Mouse (Mus musculus) neural tube, embryonic 11.5 days (tissue): ENCODE measurements around the gene Ngfr. TPM values are rescaled to one million over a fixed set of nuclear protein-coding genes. Genes with fewer than 3 reads are reported as not detected.
A peak's percentile ranks its signal among the peaks of the same experiment; 100 is the strongest.

Experiments
- ATAC-seq: fragments of 200-750 bp; cut with Nextera tagmentation; 2 replicates; pipeline ENCODE4 v1.8.0; 2017; ENCODE audit warnings: moderate number of reproducible peaks, mild to moderate bottlenecking, moderate TSS enrichment, moderate library complexity; ENCODE audit not compliant: insufficient read depth, low FRiP score, low TSS enrichment
- DNase-seq: peaks from one replicate; pipeline ENCODE4 v3.0.0-alpha.2; 2015; ENCODE audit warnings: low spot score
- H3K27ac ChIP-seq: fragments of 300-500 bp; sonication (generic); 2 replicates; pipeline ENCODE4 v1.5.1; 2014; ENCODE audit warnings: low read depth, mild to moderate bottlenecking, low read length
- H3K27me3 ChIP-seq: fragments of 300-500 bp; sonication (generic); 2 replicates; pipeline ENCODE4 v1.6.1; 2014; ENCODE audit warnings: mild to moderate bottlenecking, low read length, mixed read lengths; ENCODE audit not compliant: control insufficient read depth, insufficient read depth
- H3K36me3 ChIP-seq: fragments of 300-500 bp; sonication (generic); 2 replicates; pipeline ENCODE4 v1.6.1; 2014; ENCODE audit warnings: mild to moderate bottlenecking, low read length, moderate library complexity, mixed read lengths; ENCODE audit not compliant: control insufficient read depth, insufficient read depth
- H3K4me1 ChIP-seq: fragments of 300-500 bp; sonication (generic); 2 replicates; pipeline ENCODE4 v1.6.1; 2014; ENCODE audit warnings: low read length, mixed read lengths; ENCODE audit not compliant: control insufficient read depth, insufficient read depth
- H3K4me2 ChIP-seq: fragments of 300-500 bp; sonication (generic); 2 replicates; pipeline ENCODE4 v1.6.1; 2014; ENCODE audit warnings: low read depth, mild to moderate bottlenecking, moderate library complexity
- H3K4me3 ChIP-seq: fragments of 300-500 bp; sonication (generic); 2 replicates; pipeline ENCODE4 v1.5.1; 2014; ENCODE audit warnings: low read depth, low read length
- H3K9ac ChIP-seq: fragments of 300-500 bp; sonication (generic); 2 replicates; pipeline ENCODE4 v1.6.1; 2014; ENCODE audit warnings: mild to moderate bottlenecking, low read length
- H3K9me3 ChIP-seq: fragments of 300-500 bp; sonication (generic); 2 replicates; pipeline ENCODE4 v1.6.1; 2016; ENCODE audit warnings: low read length; ENCODE audit not compliant: control insufficient read depth
- WGBS: fragments of 180-500 bp; shearing (Covaris S2); extraction: QIAGEN DNeasy Blood & Tissue Kit; methylation state at CpG from one replicate; pipeline ENCODE4 v1.1.7; 2014; 5-methylcytosine and 5-hydroxymethylcytosine counted together
- polyA plus RNA-seq: library from polyadenylated mRNA; unstranded; fragments of >200 nt; fragmentation: Nextera tagmentation; extraction: Ambion mirVana; gene quantifications from 2 replicates; pipeline ENCODE4 v1.2.1, GENCODE M21; 2014

Gene Ngfr
- polyA plus RNA-seq, 1 experiment from 2014 or later, result 97.6 TPM

DNA sequence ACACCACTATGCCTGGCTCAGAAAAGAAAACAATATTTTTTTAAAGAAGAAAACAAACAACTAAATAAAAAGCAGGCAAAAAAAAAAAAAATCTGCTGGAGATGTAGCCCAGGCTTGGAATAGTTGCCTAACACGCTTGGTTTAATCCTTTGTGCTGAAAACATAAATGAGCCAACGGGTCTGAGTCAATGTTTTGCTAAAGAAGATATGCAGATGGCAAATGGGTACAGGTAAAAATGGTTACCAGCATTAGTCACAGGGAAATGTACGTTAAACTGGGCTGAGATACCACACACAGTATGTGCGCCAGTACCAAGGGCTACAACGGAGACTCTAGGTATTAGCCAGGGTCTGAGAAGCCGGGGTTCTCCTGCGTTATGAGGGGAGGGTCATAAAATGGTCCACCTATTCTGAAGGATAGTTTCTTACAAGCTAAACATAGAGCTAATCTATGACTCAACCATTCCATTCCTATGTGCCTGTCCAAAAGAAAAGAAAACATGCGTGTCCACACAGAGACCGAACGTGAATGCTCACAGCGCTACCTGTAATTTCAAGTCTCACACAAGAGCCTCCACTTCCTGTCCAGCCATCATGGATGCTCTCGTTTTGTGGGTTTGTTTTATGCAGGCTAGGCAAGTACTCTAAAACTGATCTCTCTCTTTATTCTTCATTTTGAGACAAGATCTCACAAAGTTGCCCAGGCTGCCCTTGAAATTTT, 37.1 kb downstream of the Ngfr start:
- Histone ChIP-seq H3K9me3 (no peaks in the 10 kb centered on the region), H3K9ac (no peak overlapping the region), H3K4me3 (no peak overlapping the region), H3K27ac (no peak overlapping the region), H3K36me3 (no peaks in the 10 kb centered on the region), H3K27me3 (no peaks in the 10 kb centered on the region), H3K4me2 (no peak overlapping the region), H3K4me1 (no peaks in the 10 kb centered on the region)
- no peak for ATAC-seq
- no peak for DNase-seq
- WGBS, result 90% methylated on average over 12 of the region's 12 CpGs

DNA sequence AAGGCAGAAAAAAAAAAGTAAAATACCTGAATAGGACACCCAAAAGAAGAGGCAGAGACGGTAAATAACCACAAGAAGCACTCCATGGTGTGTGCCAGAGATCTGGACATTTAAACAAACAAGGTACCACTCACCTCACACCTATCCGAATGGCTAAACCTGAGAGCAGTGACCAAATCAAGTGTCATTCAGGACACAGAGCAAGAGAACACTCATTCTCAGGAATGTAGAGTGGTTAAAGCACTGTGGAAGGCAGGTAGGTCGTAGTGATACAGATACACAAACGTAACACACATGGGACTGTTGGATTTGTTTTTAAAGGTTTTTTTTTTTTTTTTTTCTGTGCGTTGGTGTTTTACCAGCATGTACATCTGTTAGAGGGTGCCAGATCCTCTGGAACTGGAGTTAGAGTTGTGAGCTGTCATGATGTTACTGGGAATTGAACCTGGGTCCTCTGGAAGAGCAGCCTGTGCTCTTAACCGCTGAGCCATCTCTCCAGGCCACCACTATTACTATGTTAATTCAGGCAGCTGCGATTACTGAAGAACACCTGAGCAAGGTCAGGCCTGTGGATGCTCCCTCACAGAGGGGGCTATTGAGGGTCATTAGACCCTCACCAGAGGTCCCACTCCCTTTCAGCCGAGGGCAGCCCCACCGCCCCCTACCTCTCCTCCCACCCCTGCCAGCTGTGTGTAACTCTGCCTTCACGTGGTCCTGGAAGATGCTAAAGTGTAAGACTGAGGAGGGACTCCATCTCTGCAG, 41.3 kb downstream of the Ngfr start:
- Histone ChIP-seq H3K27ac (no peak overlapping the region), H3K4me2 (no peak overlapping the region), H3K9ac (no peak overlapping the region), H3K9me3 (no peaks in the 10 kb centered on the region), H3K27me3 (no peaks in the 10 kb centered on the region), H3K36me3 (no peaks in the 10 kb centered on the region), H3K4me1 (peaks cover under 1% of the 10 kb centered on the region; the same call in 1 of the 2 replicates), H3K4me3 (no peak overlapping the region)
- 66% methylated on average over 10 of the region's 10 CpGs for WGBS
- no peak for DNase-seq
- ATAC-seq, result no peak

DNA sequence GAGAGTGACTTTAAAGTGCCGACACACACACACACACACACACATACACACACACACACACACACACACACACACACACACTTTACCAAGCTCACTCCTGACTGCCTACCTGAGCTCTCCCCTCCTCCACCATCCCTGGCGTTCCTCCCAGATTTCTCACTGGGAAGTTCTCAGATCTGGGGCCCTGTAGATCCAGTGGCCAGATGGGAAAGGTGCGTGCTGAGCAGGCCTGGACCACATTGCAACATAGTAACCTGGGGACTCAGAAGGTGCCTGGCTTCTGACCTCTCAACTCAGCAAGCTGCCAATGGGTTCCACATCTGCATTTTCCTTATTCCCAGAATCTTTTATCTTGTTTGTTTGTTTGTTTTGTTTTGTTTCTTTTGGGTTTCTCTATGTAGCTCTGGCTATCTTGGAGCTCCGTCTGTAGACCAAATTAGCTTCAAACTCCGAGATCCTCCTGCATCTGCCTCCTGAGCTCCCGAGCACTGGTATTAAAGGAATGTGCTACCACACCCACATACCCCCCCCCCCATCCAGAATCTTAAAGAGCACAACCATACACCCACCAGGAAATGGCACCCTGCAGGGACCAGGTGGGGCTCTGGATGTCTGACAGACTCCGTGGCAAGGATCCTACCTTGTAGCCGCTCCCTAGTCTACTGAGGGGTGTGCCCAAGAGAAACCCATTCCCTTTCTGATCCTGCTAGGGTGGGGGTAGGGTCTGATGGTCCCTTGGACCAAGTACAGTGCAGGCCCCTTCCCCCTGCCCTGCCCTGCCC, 42.8 kb downstream of the Ngfr start:
- H3K27ac ChIP-seq, result no peak overlapping the region
- H3K27me3 ChIP-seq, result no peaks in the 10 kb centered on the region
- DNase-seq (no peak), ATAC-seq (no peak)
- no peak overlapping the region for H3K9ac ChIP-seq
- no peaks in the 10 kb centered on the region for H3K9me3 ChIP-seq
- WGBS, result 88% methylated on average over 8 of the region's 8 CpGs
- peaks cover 3% of the 10 kb centered on the region; the same call in 1 of the 2 replicates for H3K4me1 ChIP-seq
- H3K36me3 ChIP-seq, result no peaks in the 10 kb centered on the region
- H3K4me2 ChIP-seq, result no peak overlapping the region
- no peak overlapping the region for H3K4me3 ChIP-seq

DNA sequence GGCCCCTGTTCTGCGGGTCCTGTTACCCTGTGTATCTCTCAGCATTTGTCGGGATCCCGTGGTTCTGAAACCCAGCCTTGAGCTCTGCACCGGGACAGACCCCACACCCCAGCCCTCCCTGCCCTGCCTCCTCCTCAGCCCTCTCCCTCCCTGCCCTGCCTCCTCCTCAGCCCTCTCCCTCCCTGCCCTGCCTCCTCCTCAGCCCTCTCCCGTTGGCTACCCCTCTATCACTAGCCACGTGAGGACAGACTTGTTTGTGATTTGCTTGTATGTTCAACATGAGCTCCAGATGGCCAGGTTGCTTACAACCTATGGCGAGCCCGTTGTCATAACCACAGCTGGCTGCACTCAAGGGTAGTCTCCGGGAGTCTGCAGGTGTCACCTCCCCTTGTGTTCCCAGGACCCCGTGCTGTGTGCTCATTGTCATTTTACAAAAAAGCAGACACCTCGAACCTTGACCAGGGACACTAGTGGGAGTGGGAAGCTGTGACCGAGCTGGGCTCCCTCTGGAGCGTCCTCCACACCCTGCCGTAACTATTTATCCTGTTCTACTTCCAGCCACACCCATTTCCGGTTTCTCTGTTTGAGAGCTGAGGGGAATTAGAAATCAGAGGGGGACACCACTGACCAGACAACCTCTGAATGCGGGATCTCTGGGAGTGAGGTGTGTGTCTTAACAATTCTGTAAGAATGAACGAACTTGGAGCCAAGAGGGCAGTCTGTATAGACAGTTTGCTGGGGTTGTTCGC, 46.7 kb downstream of the Ngfr start:
- Histone ChIP-seq H3K36me3 (no peaks in the 10 kb centered on the region), H3K9me3 (no peaks in the 10 kb centered on the region), H3K9ac (no peak overlapping the region), H3K4me3 (no peak overlapping the region), H3K4me2 (no peak overlapping the region), H3K27ac (no peak overlapping the region), H3K27me3 (no peaks in the 10 kb centered on the region), H3K4me1 (peaks cover 5% of the 10 kb centered on the region; the same call in 1 of the 2 replicates)
- WGBS, result 33% methylated on average over 18 of the region's 18 CpGs
- ATAC-seq (no peak), DNase-seq (no peak)

DNA sequence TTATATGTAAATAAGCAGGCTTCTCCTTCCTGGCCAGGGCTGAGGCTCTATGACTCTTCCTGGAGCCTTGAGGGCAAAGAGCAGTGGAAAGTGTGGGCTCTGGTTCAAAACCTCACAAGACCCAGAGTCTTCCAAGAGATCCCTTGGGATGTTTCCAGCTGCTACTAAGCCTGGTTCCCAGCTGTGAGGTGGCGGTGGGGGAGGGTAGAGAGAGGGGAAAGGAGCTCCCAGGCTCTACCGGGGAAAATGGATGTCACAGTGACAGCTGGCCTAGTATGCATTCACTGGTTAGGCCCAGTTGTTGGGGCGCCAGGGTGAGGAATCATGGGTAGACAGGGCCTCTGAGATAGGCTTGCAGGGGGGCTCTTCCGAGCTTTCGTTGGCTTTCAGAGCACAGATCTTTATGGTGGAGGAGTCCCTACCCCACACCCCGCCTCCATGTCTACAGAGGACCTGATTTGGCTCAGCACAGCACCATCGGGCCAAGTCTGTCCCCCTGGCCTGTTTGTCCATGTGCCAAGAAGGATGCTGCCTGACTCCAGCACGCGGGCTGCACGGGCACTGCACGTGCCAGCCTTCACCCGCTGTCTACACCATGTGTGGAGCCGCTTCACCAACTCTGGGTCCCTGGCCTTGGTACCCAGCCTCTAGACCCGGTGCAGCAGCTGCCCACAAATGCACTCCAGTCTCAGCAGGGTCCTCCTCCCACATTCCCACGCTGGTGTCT, 49.0 kb downstream of the Ngfr start:
- Histone ChIP-seq H3K4me2 (no peak overlapping the region), H3K9me3 (no peaks in the 10 kb centered on the region), H3K9ac (no peak overlapping the region), H3K27me3 (no peaks in the 10 kb centered on the region), H3K4me1 (peaks cover 5% of the 10 kb centered on the region; the same call in 1 of the 2 replicates), H3K36me3 (no peaks in the 10 kb centered on the region), H3K27ac (no peak overlapping the region), H3K4me3 (no peak overlapping the region)
- 75% methylated on average over 15 of the region's 15 CpGs for WGBS
- ATAC-seq (no peak), DNase-seq (peak; percentile 35)

DNA sequence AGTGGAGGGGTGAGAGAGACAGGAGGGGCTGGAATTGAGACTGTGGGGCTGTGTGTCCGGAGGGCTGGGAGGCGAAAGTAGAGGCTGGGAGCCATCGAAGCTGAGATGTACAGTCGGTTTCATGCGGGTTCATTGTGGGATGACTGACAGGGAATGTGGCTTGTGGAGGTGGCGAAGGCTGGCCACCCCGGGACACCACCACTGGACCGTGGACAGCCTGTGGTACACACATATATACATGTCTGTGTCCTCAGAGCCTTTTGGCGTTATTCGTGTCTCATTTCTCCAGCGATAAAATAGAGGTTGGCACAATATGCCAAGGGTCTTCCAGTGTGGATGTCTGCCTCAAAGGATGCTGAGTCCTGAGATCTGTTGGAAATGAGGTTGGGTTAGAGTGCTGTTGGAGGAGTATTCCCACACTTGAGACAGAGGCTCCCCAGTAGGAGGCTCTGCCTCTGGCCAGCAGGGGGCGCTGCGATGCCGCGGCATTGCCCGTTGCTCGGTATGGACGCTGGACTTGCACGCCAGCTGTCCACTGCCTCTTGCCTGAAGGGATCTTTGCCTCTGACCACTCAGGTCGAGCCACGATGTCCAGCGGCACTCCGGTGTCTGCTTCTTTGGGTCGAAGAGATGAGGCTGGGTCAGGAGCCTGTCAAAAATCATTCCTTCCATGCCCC, 53.9 kb downstream of the Ngfr start:
- ATAC-seq, result 0 out of 2 replicates have a peak, but pooled peaks have one; percentile 67
- H3K27ac ChIP-seq, result no peak overlapping the region
- no peak overlapping the region for H3K9ac ChIP-seq
- no peaks in the 10 kb centered on the region for H3K9me3 ChIP-seq
- H3K4me2 ChIP-seq, result peak overlapping the region; percentile 17; the same call in 1 of the 2 replicates
- DNase-seq, result peak; percentile 91
- H3K4me3 ChIP-seq, result no peak overlapping the region
- H3K36me3 ChIP-seq, result no peaks in the 10 kb centered on the region
- H3K27me3 ChIP-seq, result no peaks in the 10 kb centered on the region
- H3K4me1 ChIP-seq, result 0 out of 2 replicates have a peak, but pooled peaks cover 3% of the 10 kb centered on the region
- WGBS, result 22% methylated on average over 24 of the region's 24 CpGs

DNA sequence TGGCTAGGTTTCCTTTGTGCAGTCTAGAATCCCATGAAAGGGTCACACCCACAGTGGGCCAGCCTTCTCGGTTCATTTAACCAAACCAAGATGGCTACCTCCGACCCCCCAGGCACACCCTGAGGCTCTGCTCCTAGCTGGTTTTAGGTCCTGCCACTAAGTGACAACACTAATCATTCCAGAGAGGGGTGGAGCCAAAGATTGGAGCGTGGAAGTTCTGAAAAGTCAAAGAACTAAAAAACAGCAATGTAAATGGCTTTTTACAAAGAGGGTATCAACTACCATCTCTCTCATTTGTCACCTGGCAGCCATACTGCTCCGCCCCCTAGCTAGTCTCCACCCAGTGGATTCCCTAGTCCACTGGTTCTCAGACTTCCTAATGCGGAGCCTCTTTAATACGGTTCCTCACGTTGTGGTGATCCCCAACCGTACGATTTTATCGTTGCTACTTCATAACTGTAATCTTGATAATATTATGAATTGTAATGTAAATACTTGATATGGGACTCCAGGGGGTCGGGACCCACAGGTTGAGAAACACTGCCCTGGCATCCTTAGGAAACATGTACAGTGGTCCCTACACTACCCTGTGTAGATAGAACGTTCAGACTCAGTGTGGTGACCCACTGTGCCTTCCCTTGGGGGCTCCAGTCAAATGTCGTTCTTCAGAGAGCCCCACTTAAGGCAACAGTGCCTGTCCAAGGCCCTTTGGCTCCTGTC, 55.0 kb downstream of the Ngfr start:
- H3K36me3 ChIP-seq, result no peaks in the 10 kb centered on the region
- DNase-seq (peak; percentile 8), ATAC-seq (no peak)
- WGBS, result 76% methylated on average over 13 of the region's 13 CpGs
- no peak overlapping the region for H3K4me2 ChIP-seq
- no peak overlapping the region for H3K4me3 ChIP-seq
- no peak overlapping the region for H3K27ac ChIP-seq
- no peak overlapping the region for H3K9ac ChIP-seq
- H3K27me3 ChIP-seq, result no peaks in the 10 kb centered on the region
- no peaks in the 10 kb centered on the region for H3K4me1 ChIP-seq
- H3K9me3 ChIP-seq, result no peaks in the 10 kb centered on the region
